Mouse (Mus musculus) lung, embryonic 16.5 days (tissue): ENCODE data around the gene Prkag2. TPM values are rescaled to one million over a fixed set of nuclear protein-coding genes. Genes with fewer than 3 reads are reported as not detected.

Experiments
- ATAC-seq: fragments of 200-750 bp; cut with Nextera tagmentation; 2 replicates; pipeline ENCODE4 v1.8.0; 2017; ENCODE audit warnings: low read depth, mild to moderate bottlenecking, moderate library complexity
- H3K27ac ChIP-seq: fragments of 300-500 bp; sonication (generic); 2 replicates; pipeline ENCODE4 v1.5.1; 2014; ENCODE audit warnings: mild to moderate bottlenecking, control low read depth, low read length
- H3K27me3 ChIP-seq: fragments of 300-500 bp; sonication (generic); 2 replicates; pipeline ENCODE4 v1.6.1; 2014; ENCODE audit warnings: low read depth, low read length, mixed read lengths; ENCODE audit not compliant: control insufficient read depth, insufficient read depth
- H3K36me3 ChIP-seq: fragments of 300-500 bp; sonication (generic); 2 replicates; pipeline ENCODE4 v1.6.1; 2014; ENCODE audit warnings: low read length; ENCODE audit not compliant: control insufficient read depth, insufficient read depth
- H3K4me1 ChIP-seq: fragments of 300-500 bp; sonication (generic); replicated peaks from 2 replicates; pipeline ENCODE4 v1.6.1; 2014; ENCODE audit warnings: low read length, mixed read lengths; ENCODE audit not compliant: control insufficient read depth, insufficient read depth
- H3K4me2 ChIP-seq: fragments of 300-500 bp; sonication (generic); 2 replicates; pipeline ENCODE4 v1.6.1; 2014; ENCODE audit warnings: low read depth, low read length, control low read depth
- H3K4me3 ChIP-seq: fragments of 300-500 bp; sonication (generic); 2 replicates; pipeline ENCODE4 v1.5.1; 2014; ENCODE audit warnings: mild to moderate bottlenecking, low read length, control low read depth
- H3K9ac ChIP-seq: fragments of 300-500 bp; sonication (generic); 2 replicates; pipeline ENCODE4 v1.6.1; 2014; ENCODE audit warnings: low read length, control low read depth
- H3K9me3 ChIP-seq: fragments of 300-500 bp; sonication (generic); 2 replicates; pipeline ENCODE4 v1.6.1; 2016; ENCODE audit warnings: low read length; ENCODE audit not compliant: control insufficient read depth
- WGBS: fragments of 180-500 bp; shearing (Covaris S2); extraction: QIAGEN DNeasy Blood & Tissue Kit; methylation state at CpG from one replicate; pipeline ENCODE4 v1.1.7; 2014; 5-methylcytosine and 5-hydroxymethylcytosine counted together
- polyA plus RNA-seq: library from polyadenylated mRNA; unstranded; fragments of >200 nt; fragmentation: Nextera tagmentation; extraction: Ambion mirVana; gene quantifications from 2 replicates; pipeline ENCODE4 v1.2.1, GENCODE M21; 2015

The Prkag2 gene
- polyA plus RNA-seq, 1 experiment from 2014 or later: 28.0 TPM

DNA sequence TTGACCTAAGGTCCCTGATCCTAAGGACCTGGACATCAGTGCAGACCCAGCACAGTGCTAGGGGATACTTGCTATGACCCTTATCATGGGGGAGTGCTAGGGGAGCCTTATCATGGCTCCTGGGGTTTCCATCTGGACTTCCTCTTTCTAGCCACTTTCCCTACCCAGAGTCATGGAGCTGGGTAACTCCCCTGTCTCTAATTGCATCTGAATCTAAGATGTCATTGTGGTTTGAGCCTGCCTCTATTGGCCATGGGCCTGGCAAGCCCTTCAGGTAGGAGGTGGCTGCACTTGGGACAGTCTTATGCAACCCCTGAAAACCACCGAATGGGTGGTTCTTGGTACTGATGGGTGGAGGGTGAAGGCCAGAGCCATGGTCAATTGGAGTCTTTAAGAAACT, 58.5 kb downstream of the Prkag2 start:
- no peak for ATAC-seq

DNA sequence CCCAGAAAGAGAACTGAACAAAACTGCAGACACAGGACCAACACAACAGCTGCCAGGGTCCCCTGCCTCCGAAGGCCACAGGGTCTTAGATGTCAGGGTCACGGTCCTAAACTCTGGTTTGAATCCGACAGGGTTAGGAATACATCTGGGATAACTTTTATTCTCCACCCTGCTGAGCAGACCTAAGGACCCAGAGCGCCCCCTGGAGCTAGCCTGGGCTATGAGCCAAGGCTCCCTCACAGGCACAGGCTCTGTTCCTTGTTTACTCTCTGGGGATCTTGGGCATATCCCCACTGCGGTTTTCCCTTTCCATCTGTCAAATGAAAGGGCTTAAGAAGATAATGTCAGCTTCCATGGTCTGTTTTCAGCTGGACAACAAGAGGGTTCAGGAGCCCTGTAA, 59.1 kb downstream of the Prkag2 start:
- Histone ChIP-seq H3K27ac (no peak overlapping the region), H3K4me3 (no peak overlapping the region), H3K9me3 (no peaks in the 10 kb centered on the region), H3K4me1 (no peaks in the 10 kb centered on the region), H3K4me2 (no peak overlapping the region), H3K36me3 (no peaks in the 10 kb centered on the region), H3K9ac (no peak overlapping the region), H3K27me3 (no peaks in the 10 kb centered on the region)
- WGBS: 31% methylated on average over 5 of the region's 5 CpGs
- ATAC-seq: no peak

More for the DNA sequence above, 58.5 kb downstream of the Prkag2 start:
- Histone ChIP-seq H3K27me3 (no peaks in the 10 kb centered on the region), H3K9me3 (no peaks in the 10 kb centered on the region), H3K27ac (no peak overlapping the region), H3K4me1 (no peaks in the 10 kb centered on the region; the same call in 1 of the 2 replicates), H3K9ac (no peak overlapping the region), H3K36me3 (no peaks in the 10 kb centered on the region), H3K4me2 (no peak overlapping the region), H3K4me3 (no peak overlapping the region)
- 82% methylated on average over 1 of the region's 1 CpGs for WGBS

DNA sequence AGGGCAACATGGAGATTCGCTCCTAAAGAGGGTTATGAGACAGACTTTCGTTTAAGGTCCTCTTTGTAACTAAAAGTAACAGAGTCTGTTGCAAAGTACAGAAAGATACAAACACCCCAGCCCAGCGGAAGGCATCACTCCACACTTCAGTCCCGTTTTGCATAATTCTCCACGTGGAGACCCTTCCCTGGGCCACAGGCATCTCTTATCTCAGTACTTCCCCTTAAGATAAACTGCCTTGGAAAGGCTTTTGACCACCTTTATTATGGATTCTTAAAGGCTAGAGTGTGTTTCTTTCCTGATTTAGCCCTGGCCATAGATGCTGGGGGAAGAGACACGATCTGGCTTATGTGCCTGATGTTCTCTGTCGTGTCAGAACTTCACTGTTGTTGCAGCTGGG, 59.5 kb downstream of the Prkag2 start:
- Histone ChIP-seq H3K27me3 (no peaks in the 10 kb centered on the region), H3K36me3 (no peaks in the 10 kb centered on the region), H3K4me3 (no peak overlapping the region), H3K4me2 (no peak overlapping the region), H3K27ac (no peak overlapping the region), H3K9me3 (no peaks in the 10 kb centered on the region), H3K4me1 (no peaks in the 10 kb centered on the region), H3K9ac (no peak overlapping the region)
- 37% methylated on average over 7 of the region's 7 CpGs for WGBS
- no peak for ATAC-seq

DNA sequence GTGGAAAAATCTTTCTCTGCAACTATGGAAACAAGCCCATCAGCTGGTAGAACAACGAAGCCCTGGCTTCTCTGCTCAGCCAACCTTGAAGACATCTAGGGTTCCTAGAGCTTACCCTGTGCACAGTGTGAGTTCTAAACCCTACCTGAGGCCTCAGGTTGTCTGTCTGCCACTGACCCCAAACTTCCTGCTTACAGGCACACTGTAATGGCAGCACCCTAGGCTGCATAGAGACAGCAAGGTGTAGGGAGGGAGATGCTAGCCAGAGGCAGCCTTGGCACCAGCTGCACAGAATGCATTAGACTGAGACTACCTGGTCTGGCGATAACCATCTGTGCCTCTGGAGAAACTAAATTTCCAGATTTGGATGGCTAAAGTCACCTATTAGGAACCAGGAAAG, 61.6 kb downstream of the Prkag2 start:
- ATAC-seq: no peak

DNA sequence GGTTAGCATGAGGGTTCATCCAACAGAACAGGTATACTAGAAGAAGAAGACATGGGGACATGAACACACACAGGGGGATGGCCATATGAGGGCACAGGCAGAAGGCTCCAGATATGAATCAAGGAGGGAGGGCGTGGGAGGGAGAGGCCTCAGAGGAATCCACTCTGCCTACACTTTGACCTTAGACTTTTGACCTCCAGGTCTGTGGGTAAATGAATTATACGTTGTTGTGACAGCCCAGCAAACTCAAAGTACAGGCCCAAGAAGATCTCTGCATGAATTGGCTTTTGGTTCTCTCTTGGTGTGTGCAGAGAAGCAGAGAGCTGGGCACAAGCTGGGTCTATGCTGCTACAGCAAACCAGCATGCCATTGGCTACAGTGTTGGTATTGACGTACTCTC, 65.1 kb downstream of the Prkag2 start:
- H3K9ac ChIP-seq: no peak overlapping the region
- H3K27ac ChIP-seq: no peak overlapping the region
- H3K4me2 ChIP-seq: no peak overlapping the region
- H3K4me1 ChIP-seq: peaks cover 12% of the 10 kb centered on the region
- 76% methylated on average over 3 of the region's 3 CpGs for WGBS
- no peaks in the 10 kb centered on the region for H3K27me3 ChIP-seq
- no peaks in the 10 kb centered on the region for H3K36me3 ChIP-seq
- no peak overlapping the region for H3K4me3 ChIP-seq
- no peak for ATAC-seq
- no peaks in the 10 kb centered on the region for H3K9me3 ChIP-seq

More for the DNA sequence above, 61.6 kb downstream of the Prkag2 start:
- Histone ChIP-seq H3K4me2 (no peak overlapping the region), H3K36me3 (no peaks in the 10 kb centered on the region), H3K9me3 (no peaks in the 10 kb centered on the region), H3K4me3 (no peak overlapping the region), H3K4me1 (no peaks in the 10 kb centered on the region), H3K27me3 (no peaks in the 10 kb centered on the region), H3K27ac (no peak overlapping the region), H3K9ac (no peak overlapping the region)
- 93% methylated on average over 2 of the region's 2 CpGs for WGBS

DNA sequence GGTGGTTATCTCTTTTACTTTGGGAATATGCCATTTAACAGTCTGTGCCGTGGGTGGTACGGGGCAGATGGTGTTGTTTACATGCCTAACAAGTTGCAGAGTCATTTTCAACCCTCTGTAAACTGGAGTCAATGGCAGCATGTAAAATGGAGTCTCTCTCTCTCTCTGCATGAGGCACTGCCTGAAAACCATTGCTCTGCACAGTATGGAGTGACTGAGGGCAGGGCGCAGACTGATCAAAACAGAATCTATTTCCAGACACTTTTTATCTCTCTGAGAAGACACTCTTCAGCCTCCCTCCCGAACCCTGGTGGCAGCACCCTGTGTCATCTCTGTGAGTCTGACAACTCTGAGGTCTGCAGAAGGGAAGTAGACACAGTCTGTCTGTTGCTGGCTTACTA, 69.0 kb downstream of the Prkag2 start:
- 56% methylated on average over 4 of the region's 4 CpGs for WGBS
- H3K27ac ChIP-seq: no peak overlapping the region

DNA sequence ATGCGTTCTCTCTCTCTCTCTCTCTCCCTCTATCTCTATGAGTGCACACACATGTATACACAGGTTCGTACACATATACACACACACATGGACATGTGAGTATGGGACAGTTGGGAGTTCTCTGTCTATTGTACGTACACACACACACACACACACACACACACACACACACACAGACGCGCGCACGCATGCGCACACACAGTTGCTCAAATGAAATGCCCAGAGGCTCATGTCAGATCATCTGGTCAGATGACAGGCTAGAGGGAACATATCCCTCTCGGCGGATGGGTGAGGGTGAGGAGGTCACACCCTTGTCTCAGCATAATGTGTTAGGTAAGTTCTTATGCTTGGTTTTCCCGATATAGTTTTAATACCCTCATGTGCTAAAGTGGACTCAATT, 69.4 kb downstream of the Prkag2 start:
- 71% methylated on average over 11 of the region's 11 CpGs for WGBS
- H3K4me3 ChIP-seq: no peak overlapping the region
- ATAC-seq: 0 out of 2 replicates have a peak, but pooled peaks have one; percentile 7
- H3K36me3 ChIP-seq: no peaks in the 10 kb centered on the region
- no peaks in the 10 kb centered on the region for H3K9me3 ChIP-seq
- H3K4me1 ChIP-seq: peaks cover 23% of the 10 kb centered on the region
- no peak overlapping the region for H3K4me2 ChIP-seq
- H3K27me3 ChIP-seq: no peaks in the 10 kb centered on the region
- no peak overlapping the region for H3K27ac ChIP-seq
- H3K9ac ChIP-seq: no peak overlapping the region

More for the DNA sequence above, 69.0 kb downstream of the Prkag2 start:
- Histone ChIP-seq H3K36me3 (no peaks in the 10 kb centered on the region), H3K4me3 (no peak overlapping the region), H3K9ac (no peak overlapping the region), H3K4me1 (peaks cover 23% of the 10 kb centered on the region), H3K27me3 (no peaks in the 10 kb centered on the region), H3K9me3 (no peaks in the 10 kb centered on the region), H3K4me2 (no peak overlapping the region)
- no peak for ATAC-seq

DNA sequence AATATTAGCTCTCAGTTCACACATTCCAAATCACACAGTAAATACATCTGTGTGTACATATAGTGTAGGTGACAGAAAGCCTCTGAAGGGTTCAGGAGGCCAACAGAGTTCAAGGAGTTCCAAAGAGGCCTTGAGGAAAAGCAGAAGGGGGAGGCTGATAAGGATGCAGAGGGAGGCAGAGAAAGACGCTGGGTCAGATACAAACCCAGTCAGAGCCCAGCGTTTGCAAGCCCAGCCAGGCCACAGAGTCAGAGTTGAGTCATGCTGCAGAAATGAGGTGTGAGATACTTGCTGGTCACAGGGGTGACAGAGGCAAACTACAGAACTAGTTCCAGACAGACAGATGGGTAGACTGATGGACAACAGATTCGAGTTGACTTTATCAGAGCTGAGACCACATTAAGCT, 70.2 kb downstream of the Prkag2 start:
- Histone ChIP-seq H3K4me3 (no peak overlapping the region), H3K27me3 (no peaks in the 10 kb centered on the region), H3K9me3 (no peaks in the 10 kb centered on the region), H3K9ac (no peak overlapping the region), H3K4me1 (peaks cover 29% of the 10 kb centered on the region), H3K36me3 (no peaks in the 10 kb centered on the region), H3K4me2 (no peak overlapping the region), H3K27ac (peak overlapping the region; percentile 70)
- peak; percentile 80 for ATAC-seq
- 7% methylated on average over 3 of the region's 3 CpGs for WGBS

DNA sequence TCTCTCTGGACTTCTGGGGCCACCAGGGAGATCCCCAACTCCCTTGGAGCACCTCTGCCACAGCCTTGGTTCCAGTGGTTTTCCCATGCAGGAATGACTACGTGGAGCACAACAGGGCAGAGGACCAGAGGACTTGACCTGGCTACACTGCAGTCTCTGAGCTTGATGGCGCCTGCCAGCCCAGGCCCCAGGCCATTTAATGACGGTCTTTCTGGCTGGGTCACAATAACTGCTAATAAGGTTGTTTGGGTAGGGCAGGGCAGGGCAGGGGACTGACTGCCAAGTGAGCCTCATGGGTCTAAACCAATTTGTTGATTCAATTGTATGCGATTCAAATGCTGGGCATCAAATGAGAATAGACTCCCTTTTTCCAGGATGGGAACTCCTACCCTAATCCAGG, 72.8 kb downstream of the Prkag2 start:
- no peak overlapping the region for H3K27ac ChIP-seq
- H3K4me3 ChIP-seq: no peak overlapping the region
- H3K4me1 ChIP-seq: peaks cover 31% of the 10 kb centered on the region
- H3K9me3 ChIP-seq: no peaks in the 10 kb centered on the region
- H3K36me3 ChIP-seq: no peaks in the 10 kb centered on the region
- WGBS: 78% methylated on average over 4 of the region's 4 CpGs
- ATAC-seq: no peak
- H3K4me2 ChIP-seq: no peak overlapping the region
- H3K9ac ChIP-seq: no peak overlapping the region
- H3K27me3 ChIP-seq: no peaks in the 10 kb centered on the region
